In genomic region chr13:17854755-17855154, GRCm38 (mm10) we compare ENCODE assay signal across 29 mouse cellular contexts. TPM values are rescaled to one million over a fixed set of nuclear protein-coding genes. Genes with fewer than 3 reads are reported as not detected.
A peak's percentile ranks its signal among the peaks of the same experiment; 100 is the strongest.
DNase-seq lines count a peak whose midpoint lies in the region; ATAC-seq and TF ChIP-seq lines count a peak whose summit lies in the region.
"Had no signal": no experiment of that assay in that cellular context is flagged by ENCODE, and none has a peak within 500 bp of the region (broad histone marks: within the 10 kb centered on the region; RNA-seq: fewer than 3 reads in every experiment).

No protein-coding gene starts in this region.

- no peaks in the 10 kb centered on the region for H3K9me3 ChIP-seq in hindbrain, embryonic 13.5 days
- H3K9me3 ChIP-seq in hindbrain, embryonic 14.5 days (ENCODE audit: control insufficient read depth, low read length), result no peaks in the 10 kb centered on the region
- H3K9me3 ChIP-seq: forebrain, embryonic 10.5 days; forebrain, embryonic 15.5 days; intestine, embryonic 15.5 days; liver, embryonic 15.5 days; lung, embryonic 15.5 days; midbrain, embryonic 13.5 days had no signal

- no peaks in the 10 kb centered on the region for H3K27me3 ChIP-seq in hindbrain, embryonic 13.5 days
- H3K27me3 ChIP-seq in hindbrain, embryonic 14.5 days (ENCODE audit: control insufficient read depth, insufficient read depth, low read length), result no peaks in the 10 kb centered on the region
- no peaks in the 10 kb centered on the region for H3K27me3 ChIP-seq in testis, adult 2 months (ENCODE audit: control insufficient read depth, insufficient read depth, low read length)
- H3K27me3 ChIP-seq: forebrain, embryonic 15.5 days; heart, embryonic 12.5 days; intestine, embryonic 15.5 days; liver, embryonic 15.5 days; lung, embryonic 15.5 days; midbrain, embryonic 13.5 days had no signal

- DNase-seq in gastrocnemius, postnatal 25 days, result peak; percentile 28
- DNase-seq in gastrocnemius, adult 8-10 months (ENCODE audit: low spot score in 2 of 2), result no peak
- DNase-seq in hindbrain, embryonic 14.5 days (ENCODE audit: low spot score), result no peak
- no peak for DNase-seq in testis, postnatal 14 days (ENCODE audit: low spot score)
- no peak for DNase-seq in adipocyte (ENCODE audit: low spot score)
- DNase-seq: adrenal gland, adult 2 months; cerebellum, adult 2 months; cerebellum, postnatal 14 days; heart, postnatal 36 days; kidney, adult 2 months; kidney, postnatal 36 days; left cerebral cortex, postnatal 4 days; lung, postnatal 36 days; right cerebral cortex, postnatal 25 days; spleen, adult 18-20 months; thymus, adult 2 months; thymus, postnatal 36 days had no signal

- ATAC-seq in hindbrain, embryonic 13.5 days (ENCODE audit: low FRiP score), result no peak
- ATAC-seq in hindbrain, embryonic 14.5 days (ENCODE audit: low FRiP score), result no peak
- ATAC-seq: CD4-positive, CD25-positive, alpha-beta regulatory T cell, adult 4 months had no signal

- no peak for TF ChIP-seq POLR2A in testis, adult 2 months (IDR thresholded peaks at IDR 0.05; ENCODE audit: control insufficient read depth, low read depth, low read length)

- H3K9ac ChIP-seq in hindbrain, embryonic 13.5 days, result no peak overlapping the region
- H3K9ac ChIP-seq in hindbrain, embryonic 14.5 days, result no peak overlapping the region
- H3K9ac ChIP-seq: forebrain, embryonic 15.5 days; heart, embryonic 12.5 days; intestine, embryonic 15.5 days; liver, embryonic 15.5 days; lung, embryonic 15.5 days; midbrain, embryonic 13.5 days had no signal

- peaks cover 23% of the 10 kb centered on the region for H3K4me1 ChIP-seq in hindbrain, embryonic 13.5 days (replicated peaks)
- H3K4me1 ChIP-seq in hindbrain, embryonic 14.5 days (replicated peaks; ENCODE audit: control insufficient read depth, insufficient read depth, low read length), result peaks cover 21% of the 10 kb centered on the region
- peaks cover 14% of the 10 kb centered on the region for H3K4me1 ChIP-seq in testis, adult 2 months (ENCODE audit: control insufficient read depth, insufficient read depth, low read length)
- H3K4me1 ChIP-seq: forebrain, embryonic 15.5 days; liver, embryonic 15.5 days; lung, embryonic 15.5 days had no signal

- no peak overlapping the region for H3K4me3 ChIP-seq in hindbrain, embryonic 13.5 days
- H3K4me3 ChIP-seq in hindbrain, embryonic 14.5 days (replicated peaks; ENCODE audit: low read length), result no peak overlapping the region
- no peak overlapping the region for H3K4me3 ChIP-seq in testis, adult 2 months (ENCODE audit: control insufficient read depth, low read depth, low read length)
- H3K4me3 ChIP-seq: forebrain, embryonic 10.5 days; forebrain, embryonic 15.5 days; heart, adult 2 months; intestine, embryonic 15.5 days; layer of hippocampus, adult 2 months; liver, embryonic 15.5 days; lung, embryonic 15.5 days; midbrain, embryonic 13.5 days had no signal

- H3K36me3 ChIP-seq in hindbrain, embryonic 13.5 days, result no peaks in the 10 kb centered on the region
- H3K36me3 ChIP-seq in hindbrain, embryonic 14.5 days (replicated peaks; ENCODE audit: control insufficient read depth, insufficient read depth), result no peaks in the 10 kb centered on the region
- H3K36me3 ChIP-seq in testis, adult 2 months (ENCODE audit: control insufficient read depth, insufficient read depth, low read length), result no peaks in the 10 kb centered on the region
- H3K36me3 ChIP-seq: forebrain, embryonic 10.5 days; forebrain, embryonic 15.5 days; heart, embryonic 12.5 days; intestine, embryonic 15.5 days; liver, embryonic 15.5 days; lung, embryonic 15.5 days; midbrain, embryonic 13.5 days had no signal

- H3K4me2 ChIP-seq in hindbrain, embryonic 13.5 days, result no peak overlapping the region
- H3K4me2 ChIP-seq in hindbrain, embryonic 14.5 days (replicated peaks), result no peak overlapping the region

- TF ChIP-seq CTCF in testis, adult 2 months (IDR thresholded peaks at IDR 0.05; ENCODE audit: control insufficient read depth, insufficient read depth, insufficient replicate concordance, low read depth, low read length), result no peak

- 64% methylated on average over 6 of the region's 6 CpGs for WGBS in hindbrain, embryonic 13.5 days
- 60% methylated on average over 6 of the region's 6 CpGs for WGBS in hindbrain, embryonic 14.5 days

- 0 out of 2 replicates have a peak overlapping the region, but pooled peaks have one; percentile 52 for H3K27ac ChIP-seq in hindbrain, embryonic 13.5 days
- no peak overlapping the region for H3K27ac ChIP-seq in hindbrain, embryonic 14.5 days
- H3K27ac ChIP-seq in testis, adult 2 months (ENCODE audit: control insufficient read depth, insufficient read depth, low read depth, low read length), result peak overlapping the region; percentile 50; the same call in 1 of the 2 replicates
- H3K27ac ChIP-seq: forebrain, embryonic 10.5 days; forebrain, embryonic 15.5 days; heart, adult 2 months; intestine, embryonic 15.5 days; layer of hippocampus, adult 2 months; liver, embryonic 15.5 days; lung, embryonic 15.5 days; midbrain, embryonic 13.5 days had no signal

RNA-seq across cellular contexts. Expression of gene Cdk13, which starts 49.9 kb away (rescaled TPM):
- total RNA-seq in gastrocnemius, postnatal 25 days (2021), result 10 to 100 TPM; 17.1 to 19.6 TPM
- total RNA-seq in gastrocnemius, adult 8-10 months (2022), result 10 to 100 TPM; 15.0 to 20.6 (median 18.3) TPM
- polyA plus RNA-seq in hindbrain, embryonic 13.5 days (2015; fragmentation: Nextera tagmentation; extraction: Ambion mirVana), result 18.4 and 20.8 TPM in 2 replicates
- 18.0 and 20.3 TPM in 2 replicates for polyA plus RNA-seq in hindbrain, embryonic 14.5 days (2014; fragmentation: Nextera tagmentation; extraction: Ambion mirVana)
- polyA plus RNA-seq in testis, adult 2 months (2012; rRNA removed), result 26.3 and 30.0 TPM in 2 replicates
